Mouse (Mus musculus): ENCODE measurements around the gene Olfr610.

DNA sequence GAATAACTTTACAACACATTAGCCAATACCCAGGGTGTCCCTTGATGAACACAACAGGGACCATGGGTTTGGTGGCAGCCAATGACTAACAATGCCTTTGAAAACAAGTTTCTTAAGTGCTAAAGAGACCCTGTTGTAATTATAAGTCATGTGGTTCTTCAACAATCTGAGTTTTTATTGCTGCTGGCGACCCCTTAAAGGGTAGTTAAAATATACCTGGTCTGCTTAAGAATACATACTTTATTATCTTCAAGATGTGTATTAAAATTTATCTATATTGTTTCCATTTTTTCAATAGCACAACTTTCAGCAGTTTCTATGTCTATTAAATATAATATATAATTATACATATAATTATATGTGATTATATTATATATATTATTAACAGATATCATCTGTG is 14.0 kb downstream of the Olfr610 start, which contains the start of gene Olfr609:
- TF ChIP-seq POLR2A (IDR thresholded peaks at IDR 0.05; ENCODE audit: insufficient read depth, low read length) (no peak), CTCF (IDR thresholded peaks at IDR 0.05; ENCODE audit: low read depth, low read length) (no peak)

Measured in ES-Bruce4 (cell line).